Mouse (Mus musculus) embryonic fibroblast, embryonic 13.5 days (primary cell): ENCODE data around the gene Prkar1b. TPM values are rescaled to one million over a fixed set of nuclear protein-coding genes. Genes with fewer than 3 reads are reported as not detected.
A peak's percentile ranks its signal among the peaks of the same experiment; 100 is the strongest.

ENCODE experiments used
- H3K27ac ChIP-seq: 2 replicates; pipeline ENCODE4 v1.5.1; 2012; ENCODE audit warnings: low read length, control low read depth, inconsistent platforms; ENCODE audit not compliant: insufficient read depth
- H3K4me1 ChIP-seq: 2 replicates; pipeline ENCODE4 v1.6.1; 2011; ENCODE audit warnings: low read length; ENCODE audit not compliant: control insufficient read depth, insufficient read depth
- H3K4me3 ChIP-seq: 2 replicates; pipeline ENCODE4 v1.5.1; 2011; ENCODE audit warnings: mild to moderate bottlenecking, control low read depth, low read length; ENCODE audit not compliant: insufficient read depth
- CTCF ChIP-seq: IDR thresholded peaks from 2 replicates; pipeline ENCODE4 v1.5.1; 2011; ENCODE audit warnings: mild to moderate bottlenecking, control low read depth, low read length, moderate library complexity, borderline replicate concordance; ENCODE audit not compliant: insufficient read depth
- POLR2A ChIP-seq: IDR thresholded peaks from 2 replicates; pipeline ENCODE4 v1.6.1; 2011; ENCODE audit warnings: low read depth, mild to moderate bottlenecking, control low read depth, low read length, moderate library complexity
- polyA plus RNA-seq: library from polyadenylated mRNA; stranded (reverse); fragments of >200 nt; gene quantifications from 2 replicates; pipeline ENCODE4 v1.2.4, GENCODE M21; 2011; ENCODE audit warnings: low read depth; ENCODE audit not compliant: missing spikeins, insufficient read length

The Prkar1b gene
- polyA plus RNA-seq, 1 experiment = 20.4 TPM

DNA sequence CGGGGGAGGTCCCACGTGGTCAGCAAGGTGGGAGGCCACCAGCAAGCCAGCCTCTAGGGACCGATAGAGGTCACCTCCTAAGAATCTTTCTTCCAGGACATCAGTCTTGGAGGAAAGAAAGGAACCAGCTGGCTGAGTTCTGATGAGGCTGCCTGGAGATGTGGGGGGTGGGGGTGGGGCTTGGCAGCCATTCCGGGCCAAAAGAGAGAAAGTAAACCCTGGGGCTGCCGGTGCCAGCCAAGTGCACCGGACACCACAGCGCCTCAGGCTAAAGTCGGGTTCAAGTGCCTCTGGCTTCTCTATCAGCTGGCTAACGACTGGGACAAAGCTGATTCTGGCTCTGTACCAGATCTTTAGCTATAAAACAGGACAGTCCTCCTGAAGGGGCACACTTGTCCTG lies 74.0 kb downstream of the Prkar1b start:
- no peaks in the 10 kb centered on the region for H3K4me1 ChIP-seq

DNA sequence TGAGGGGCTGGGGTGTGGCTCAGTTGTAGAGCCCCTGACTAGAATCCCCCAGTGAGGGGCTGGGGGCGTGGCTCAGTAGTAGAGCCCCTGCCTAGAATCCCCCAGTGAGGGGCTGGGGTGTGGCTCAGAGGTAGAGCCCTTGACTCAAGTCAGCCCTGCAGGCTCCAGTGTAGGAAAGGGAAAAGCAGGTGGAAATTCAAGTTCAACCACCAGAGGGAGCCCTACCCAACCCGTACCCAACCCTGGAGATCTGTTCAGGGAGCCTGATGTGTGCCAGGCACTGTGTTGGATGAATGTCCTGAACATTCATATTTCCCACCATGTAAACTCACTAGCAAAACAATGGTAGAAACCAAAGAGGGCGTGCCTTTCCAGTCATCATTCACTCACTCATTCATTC lies 74.7 kb downstream of the Prkar1b start:
- peak; percentile 45; the same call in 1 of the 2 replicates for TF ChIP-seq CTCF
- TF ChIP-seq POLR2A = no peak
- no peaks in the 10 kb centered on the region for H3K4me1 ChIP-seq

More for the DNA sequence above, 74.0 kb downstream of the Prkar1b start:
- Histone ChIP-seq H3K4me3 (no peak overlapping the region), H3K27ac (no peak overlapping the region)
- TF ChIP-seq CTCF = no peak
- no peak for TF ChIP-seq POLR2A

DNA sequence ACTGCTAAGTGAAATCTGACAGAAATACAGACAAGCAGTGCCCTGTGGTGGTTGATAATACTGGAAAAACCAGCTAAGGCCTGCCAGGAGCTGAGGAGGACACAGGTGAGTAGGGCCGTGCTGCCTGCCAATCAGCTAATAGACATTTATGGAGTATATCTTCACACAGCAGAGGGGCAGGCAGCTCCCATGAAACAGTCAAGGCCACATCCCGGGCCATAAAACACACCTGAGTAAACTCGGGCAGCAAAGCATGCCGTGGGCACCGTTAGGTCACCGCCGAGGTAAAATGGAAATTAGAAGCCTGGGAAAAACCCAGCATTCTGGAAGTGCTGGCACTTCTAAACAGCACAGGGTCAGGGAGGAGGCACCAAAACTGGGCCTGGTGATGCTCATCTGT lies 75.8 kb downstream of the Prkar1b start:
- Histone ChIP-seq H3K27ac (no peak overlapping the region), H3K4me1 (no peaks in the 10 kb centered on the region), H3K4me3 (no peak overlapping the region)
- no peak for TF ChIP-seq CTCF
- TF ChIP-seq POLR2A = no peak

More for the DNA sequence above, 74.7 kb downstream of the Prkar1b start:
- Histone ChIP-seq H3K27ac (no peak overlapping the region), H3K4me3 (no peak overlapping the region)

DNA sequence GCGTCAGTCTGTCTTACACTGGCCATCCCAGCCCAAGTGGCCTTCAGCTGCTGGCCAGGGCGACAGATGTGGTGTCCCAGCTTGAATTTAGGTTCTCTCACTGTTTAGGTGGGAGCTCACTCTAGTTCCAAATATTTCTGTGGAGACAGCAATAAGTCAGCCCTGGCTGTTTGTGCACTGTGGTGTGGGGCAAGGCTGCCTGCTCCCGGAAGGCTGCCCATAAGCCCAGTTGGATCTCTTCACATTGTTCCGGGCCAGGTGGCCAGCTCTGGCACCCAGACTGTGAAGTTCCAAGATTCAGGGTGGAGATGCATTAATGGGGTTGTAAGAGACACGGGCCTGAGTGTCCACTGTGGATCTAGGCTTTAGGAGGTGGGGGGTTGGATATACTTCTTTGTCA lies 76.9 kb downstream of the Prkar1b start:
- no peak overlapping the region for H3K27ac ChIP-seq
- TF ChIP-seq CTCF (no peak), POLR2A (no peak)
- no peaks in the 10 kb centered on the region for H3K4me1 ChIP-seq
- no peak overlapping the region for H3K4me3 ChIP-seq

DNA sequence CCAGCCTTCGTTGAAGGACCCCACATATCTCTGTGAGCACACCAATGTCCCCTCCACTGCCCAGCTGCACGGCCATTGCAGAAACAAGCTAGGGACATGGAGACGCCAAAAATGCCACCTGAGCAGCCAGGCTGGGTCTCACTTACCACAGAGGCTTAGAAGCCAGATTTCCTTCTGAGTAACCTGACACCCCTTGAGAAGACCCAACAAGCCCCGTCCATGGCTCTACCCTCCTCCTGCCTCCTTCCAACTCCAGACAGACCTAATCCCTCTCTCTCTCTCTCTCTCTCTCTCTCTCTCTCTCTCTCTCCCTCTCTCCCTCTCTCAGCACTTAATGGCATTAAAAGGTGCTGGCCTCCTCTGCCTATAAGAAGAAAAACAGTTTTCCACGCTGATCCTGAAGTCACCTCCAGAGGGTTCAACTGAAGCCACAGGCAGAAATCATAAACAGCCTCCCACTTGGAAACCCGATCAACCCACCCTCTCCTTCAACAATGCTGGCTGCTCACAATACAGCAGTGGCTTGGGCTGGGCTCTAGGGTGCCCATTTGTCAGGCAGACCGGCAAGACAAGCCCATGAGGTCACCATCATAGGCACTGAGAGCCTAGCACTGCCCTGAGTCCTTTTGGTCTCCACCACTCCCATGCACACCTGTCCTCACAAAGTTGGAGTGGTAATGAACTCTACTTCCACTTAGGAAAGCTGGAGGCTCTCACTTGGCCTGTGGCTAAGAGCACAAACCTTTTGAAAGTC lies 82.8 kb downstream of the Prkar1b start:
- TF ChIP-seq CTCF (no peak), POLR2A (no peak)
- H3K4me3 ChIP-seq = no peak overlapping the region
- no peaks in the 10 kb centered on the region for H3K4me1 ChIP-seq
- H3K27ac ChIP-seq = no peak overlapping the region

DNA sequence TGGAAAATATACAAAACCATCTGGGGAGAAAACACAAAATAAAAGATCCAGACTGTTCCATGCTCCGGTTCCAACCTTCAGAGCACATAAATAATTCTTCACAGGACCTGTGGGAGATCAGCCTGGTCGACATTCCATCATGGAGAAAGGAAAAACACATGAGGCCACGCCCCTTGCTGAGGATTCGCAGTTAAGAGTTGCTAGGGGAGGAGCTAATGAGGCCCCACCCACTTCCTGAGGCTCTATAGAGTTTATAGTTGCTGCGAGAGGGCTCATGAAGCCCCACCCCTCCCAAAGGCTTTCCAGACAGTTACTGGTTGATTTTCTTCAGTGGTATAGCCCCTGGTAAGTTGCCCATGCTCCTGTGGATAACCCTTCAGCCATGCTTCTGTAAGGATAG lies 85.2 kb downstream of the Prkar1b start:
- Histone ChIP-seq H3K4me3 (no peak overlapping the region), H3K27ac (no peak overlapping the region), H3K4me1 (no peaks in the 10 kb centered on the region)
- TF ChIP-seq POLR2A = no peak
- no peak for TF ChIP-seq CTCF

DNA sequence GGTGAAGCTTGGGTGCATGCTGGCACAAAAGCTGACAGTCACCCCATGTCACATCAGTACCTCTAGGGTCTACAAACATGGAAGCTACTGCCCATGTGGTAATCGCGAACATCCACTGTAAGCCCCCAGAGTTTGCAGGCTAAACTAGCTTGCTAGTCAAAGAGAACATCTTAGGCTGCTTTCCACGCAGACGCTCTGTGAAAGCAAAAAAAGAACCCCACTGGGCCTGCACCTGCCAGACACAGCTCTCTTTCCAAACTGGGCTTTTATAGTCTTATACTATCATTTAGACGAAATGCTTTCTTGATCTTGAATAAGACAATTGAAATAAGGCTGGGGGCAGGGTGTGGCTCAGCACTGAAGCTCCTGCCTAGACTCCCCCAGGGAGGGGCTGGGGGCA lies 88.1 kb downstream of the Prkar1b start:
- Histone ChIP-seq H3K4me3 (no peak overlapping the region), H3K4me1 (no peaks in the 10 kb centered on the region), H3K27ac (no peak overlapping the region)
- TF ChIP-seq CTCF = no peak
- TF ChIP-seq POLR2A = no peak

DNA sequence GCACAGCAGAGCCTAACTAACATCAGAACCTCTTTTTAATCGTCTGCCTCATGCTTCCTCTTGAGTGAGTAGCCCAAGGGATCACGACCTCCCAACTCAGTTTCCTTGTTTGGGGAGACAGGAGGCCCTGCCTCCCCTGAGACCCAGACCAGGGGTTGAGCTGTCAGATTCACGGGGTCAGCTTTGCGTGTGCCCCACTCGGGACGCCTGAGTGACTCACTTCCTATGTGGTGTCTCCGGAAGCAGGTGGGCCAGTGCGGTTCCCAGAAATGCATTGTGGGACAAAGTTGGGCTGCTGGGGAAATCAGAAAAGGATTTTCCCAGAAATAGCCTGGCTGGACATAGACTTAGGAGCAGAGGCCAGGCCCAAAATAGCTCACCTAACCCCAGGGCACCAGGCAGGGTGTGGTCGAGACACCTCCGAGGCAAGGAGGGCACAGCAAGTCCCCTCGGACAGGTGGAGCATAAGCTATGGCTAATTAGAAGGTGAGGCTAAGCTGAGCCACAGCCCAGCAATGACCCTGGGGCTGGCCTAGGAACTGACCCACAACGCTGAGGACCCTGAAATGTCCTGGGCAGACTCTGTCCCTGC lies 89.2 kb downstream of the Prkar1b start:
- Histone ChIP-seq H3K4me3 (no peak overlapping the region), H3K4me1 (no peaks in the 10 kb centered on the region; the same call in 1 of the 2 replicates), H3K27ac (no peak overlapping the region)
- no peak for TF ChIP-seq CTCF
- no peak for TF ChIP-seq POLR2A

DNA sequence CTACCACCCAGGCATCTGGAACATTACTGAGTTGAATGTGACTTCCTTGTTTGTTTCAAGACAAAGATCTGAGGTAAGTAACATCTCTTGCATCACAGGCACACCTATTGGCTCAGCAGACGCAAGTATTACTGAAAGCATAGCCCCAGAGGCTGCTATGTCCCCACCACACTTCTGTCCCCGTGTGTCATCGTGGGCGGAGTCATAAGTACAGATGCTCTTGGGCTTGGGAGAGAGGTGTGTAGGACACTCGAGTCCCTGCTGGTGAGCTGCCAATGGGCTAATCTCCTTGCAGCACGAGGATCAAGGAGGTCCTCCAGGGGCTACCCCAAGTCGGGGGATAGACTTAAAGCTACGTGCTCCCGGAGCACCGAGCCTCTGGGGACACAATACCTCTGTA lies 96.6 kb downstream of the Prkar1b start:
- no peak for TF ChIP-seq POLR2A
- no peak for TF ChIP-seq CTCF
- H3K4me1 ChIP-seq = no peaks in the 10 kb centered on the region; the same call in 1 of the 2 replicates
- no peak overlapping the region for H3K4me3 ChIP-seq
- no peak overlapping the region for H3K27ac ChIP-seq

DNA sequence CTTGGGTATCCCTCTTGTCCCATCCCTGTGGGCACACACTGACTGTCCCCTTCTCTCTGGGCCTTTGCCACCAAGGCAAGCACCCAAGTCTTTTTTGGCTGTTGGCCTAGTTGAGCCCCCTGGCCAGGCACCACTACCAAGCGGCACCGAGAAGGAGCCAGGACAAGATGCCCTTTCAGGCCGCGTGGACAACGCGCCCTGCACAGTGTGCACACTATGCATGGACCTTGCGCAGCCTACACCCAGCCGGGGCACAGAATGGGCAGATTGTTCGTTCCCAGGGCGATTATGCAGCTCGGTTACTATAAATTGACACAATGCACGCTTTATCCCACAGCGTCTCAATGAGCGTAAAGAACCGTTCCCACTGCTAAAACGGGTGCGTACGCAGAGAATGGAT lies 98.5 kb downstream of the Prkar1b start:
- TF ChIP-seq POLR2A = no peak
- TF ChIP-seq CTCF = no peak
- Histone ChIP-seq H3K4me3 (no peak overlapping the region), H3K4me1 (no peaks in the 10 kb centered on the region; the same call in 1 of the 2 replicates), H3K27ac (no peak overlapping the region)
